Mouse (Mus musculus): Measurements from ENCODE around the gene Npas3.

DNA sequence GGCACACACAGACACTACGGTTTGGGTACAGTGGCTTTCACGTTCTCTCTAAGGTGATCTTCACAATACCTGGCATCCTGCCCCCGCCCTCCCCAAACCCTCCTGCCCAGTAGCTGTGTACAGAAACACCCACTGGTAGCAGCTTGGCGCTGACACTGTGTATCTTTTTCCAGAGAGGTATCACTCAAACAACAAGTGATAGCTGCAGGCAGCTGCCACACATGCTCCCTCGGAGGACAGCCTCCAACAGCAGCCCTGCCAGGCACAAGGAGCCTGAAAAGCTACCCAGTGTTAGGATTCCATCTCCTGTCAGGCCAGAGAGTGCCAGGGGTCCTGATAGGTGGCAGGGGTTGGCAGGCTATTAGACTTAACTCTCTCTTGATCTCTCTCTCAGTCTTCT, 747.2 kb downstream of the Npas3 start:
- no peak for TF ChIP-seq POLR2A (IDR thresholded peaks at IDR 0.05; ENCODE audit: insufficient read depth, low read depth, low read length)
- no peak for TF ChIP-seq CTCF (IDR thresholded peaks at IDR 0.05; ENCODE audit: insufficient read depth, low read depth, low read length)

Measured in olfactory bulb, adult 2 months (tissue).